Mouse (Mus musculus) embryonic facial prominence, embryonic 10.5 days (tissue): ENCODE results near the gene Gm17387. TPM values are rescaled to one million over a fixed set of nuclear protein-coding genes. Genes with fewer than 3 reads are reported as not detected.
"Not testable (repeated sequence)": the region's sequence is repeated elsewhere in the genome, so short reads cannot be mapped to it uniquely, and the experiment has no call there.

Experiments
- DNase-seq: peaks from one replicate; pipeline ENCODE4 v3.0.0-alpha.2; 2017; ENCODE audit warnings: low spot score
- H3K27ac ChIP-seq: fragments of 300-500 bp; sonication (generic); replicated peaks from 2 replicates; pipeline ENCODE4 v1.5.1; 2016; ENCODE audit warnings: mild to moderate bottlenecking
- H3K27me3 ChIP-seq: fragments of 300-500 bp; sonication (generic); replicated peaks from 2 replicates; pipeline ENCODE4 v1.6.1; 2016; ENCODE audit warnings: low read depth, mild to moderate bottlenecking; ENCODE audit not compliant: poor library complexity, severe bottlenecking
- H3K36me3 ChIP-seq: fragments of 300-500 bp; sonication (generic); replicated peaks from 2 replicates; pipeline ENCODE4 v1.6.1; 2016; ENCODE audit warnings: mild to moderate bottlenecking, moderate library complexity
- H3K4me1 ChIP-seq: fragments of 300-500 bp; sonication (generic); 2 replicates; pipeline ENCODE4 v1.6.1; 2016
- H3K4me3 ChIP-seq: fragments of 300-500 bp; sonication (generic); 2 replicates; pipeline ENCODE4 v1.5.1; 2016; ENCODE audit warnings: mild to moderate bottlenecking, moderate library complexity
- H3K9me3 ChIP-seq: fragments of 300-500 bp; sonication (generic); 2 replicates; pipeline ENCODE4 v1.6.1; 2016; ENCODE audit warnings: mild to moderate bottlenecking
- WGBS: fragments of 180-500 bp; shearing (Covaris S2); methylation state at CpG from one replicate; pipeline ENCODE4 v1.1.7; 2016; 5-methylcytosine and 5-hydroxymethylcytosine counted together
- polyA plus RNA-seq: library from polyadenylated mRNA; unstranded; fragments of >200 nt; fragmentation: Nextera tagmentation; extraction: Ambion mirVana; gene quantifications from 2 replicates; pipeline ENCODE4 v1.2.1, GENCODE M21; 2016

Gm17387 gene
- polyA plus RNA-seq, 1 experiment from 2014 or later, result not detected

DNA sequence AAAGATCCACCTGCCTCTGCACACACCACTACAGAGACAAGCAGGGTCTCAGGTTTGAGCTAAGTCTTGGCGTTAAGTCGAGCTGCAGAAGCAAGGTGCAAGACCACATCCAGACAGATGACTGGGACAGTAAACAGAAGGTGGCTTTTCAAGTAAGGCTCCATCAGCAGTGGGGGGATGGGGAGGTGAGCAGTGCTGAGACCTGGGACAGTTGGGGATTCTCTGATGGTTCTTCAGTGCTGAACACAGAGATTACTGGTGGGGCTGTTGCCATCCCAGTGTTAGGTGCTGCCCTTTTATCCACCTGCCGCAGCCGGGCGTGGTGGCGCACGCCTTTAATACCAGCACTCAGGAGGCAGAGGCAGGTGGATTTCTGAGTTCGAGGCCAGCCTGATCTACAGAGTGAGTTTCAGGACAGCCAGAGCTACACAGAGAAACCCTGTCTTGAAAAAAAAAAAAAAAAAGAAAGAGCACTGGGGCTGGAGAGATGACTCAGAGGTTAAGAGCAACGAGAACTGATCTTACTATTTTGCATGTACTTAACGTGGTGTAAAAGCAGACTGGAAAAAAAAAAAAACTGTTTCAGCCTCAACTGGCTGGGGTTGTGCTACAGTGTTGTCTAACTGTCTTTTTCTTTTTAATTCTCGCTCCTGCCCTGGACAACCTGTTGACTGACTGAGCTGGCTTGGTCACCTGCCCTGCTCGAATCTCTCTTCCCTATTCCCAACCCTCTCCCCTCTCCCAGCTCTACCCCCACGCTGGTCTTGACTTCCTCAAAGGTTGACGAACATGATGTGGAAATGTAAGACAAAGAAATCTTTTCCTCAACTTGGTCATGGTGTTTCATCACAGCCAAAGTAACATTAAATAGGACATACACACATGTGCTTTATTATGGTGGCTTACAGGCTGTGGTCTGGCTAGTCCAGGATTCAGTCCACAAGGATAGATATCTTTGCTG is 7.2 kb upstream of the Gm17387 start:
- Histone ChIP-seq H3K9me3 (no peaks in the 10 kb centered on the region), H3K36me3 (no peaks in the 10 kb centered on the region), H3K4me1 (peaks cover 19% of the 10 kb centered on the region), H3K27me3 (no peaks in the 10 kb centered on the region), H3K27ac (no peak overlapping the region), H3K4me3 (no peak overlapping the region)
- 85% methylated on average over 14 of the region's 14 CpGs for WGBS
- DNase-seq, result no peak

- no peaks in the 10 kb centered on the region for H3K9me3 ChIP-seq
- H3K4me3 ChIP-seq, result no peak overlapping the region
- H3K27me3 ChIP-seq, result no peaks in the 10 kb centered on the region
- DNase-seq, result peak; percentile 37
- H3K4me1 ChIP-seq, result peaks cover 19% of the 10 kb centered on the region
- WGBS, result 34% methylated on average over 6 of the region's 6 CpGs
- H3K27ac ChIP-seq, result peak overlapping the region; percentile 84
- no peaks in the 10 kb centered on the region for H3K36me3 ChIP-seq
These were observed 3.8 kb upstream of the Gm17387 start for GRCm38 (mm10) chr7:141024865-141025838.

GRCm38 (mm10) chr7:141026097-141026739 is 2.7 kb upstream of the Gm17387 start:
- WGBS, result 40% methylated on average over 6 of the region's 6 CpGs
- peak overlapping the region; percentile 63; the same call in 1 of the 2 replicates for H3K27ac ChIP-seq
- H3K9me3 ChIP-seq, result no peaks in the 10 kb centered on the region
- H3K27me3 ChIP-seq, result no peaks in the 10 kb centered on the region
- H3K36me3 ChIP-seq, result no peaks in the 10 kb centered on the region
- H3K4me1 ChIP-seq, result peaks cover 19% of the 10 kb centered on the region
- DNase-seq, result no peak
- no peak overlapping the region for H3K4me3 ChIP-seq

DNA sequence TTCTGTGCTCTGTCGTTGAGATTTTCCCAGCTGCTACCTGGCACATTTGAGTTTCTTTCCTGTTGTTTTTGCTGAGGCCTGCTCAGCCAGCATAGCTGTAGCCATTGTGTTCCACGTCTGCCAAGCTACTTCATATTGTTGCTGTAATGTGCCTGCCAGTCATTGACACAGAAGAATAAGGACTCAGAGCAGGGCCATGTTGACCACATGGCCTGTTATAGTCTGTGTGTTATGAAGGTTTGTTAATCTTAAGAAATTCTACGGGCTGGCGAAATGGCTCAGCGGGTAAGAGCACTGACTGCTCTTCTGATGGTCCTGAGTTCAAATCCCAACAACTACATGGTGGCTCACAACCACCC is 2.2 kb upstream of the Gm17387 start:
- H3K27ac ChIP-seq, result peak overlapping the region; percentile 63; the same call in 1 of the 2 replicates
- DNase-seq, result no peak
- no peaks in the 10 kb centered on the region for H3K27me3 ChIP-seq
- H3K9me3 ChIP-seq, result no peaks in the 10 kb centered on the region
- peaks cover 19% of the 10 kb centered on the region for H3K4me1 ChIP-seq
- H3K36me3 ChIP-seq, result no peaks in the 10 kb centered on the region
- H3K4me3 ChIP-seq, result no peak overlapping the region
- 55% methylated on average over 5 of the region's 5 CpGs for WGBS

DNA sequence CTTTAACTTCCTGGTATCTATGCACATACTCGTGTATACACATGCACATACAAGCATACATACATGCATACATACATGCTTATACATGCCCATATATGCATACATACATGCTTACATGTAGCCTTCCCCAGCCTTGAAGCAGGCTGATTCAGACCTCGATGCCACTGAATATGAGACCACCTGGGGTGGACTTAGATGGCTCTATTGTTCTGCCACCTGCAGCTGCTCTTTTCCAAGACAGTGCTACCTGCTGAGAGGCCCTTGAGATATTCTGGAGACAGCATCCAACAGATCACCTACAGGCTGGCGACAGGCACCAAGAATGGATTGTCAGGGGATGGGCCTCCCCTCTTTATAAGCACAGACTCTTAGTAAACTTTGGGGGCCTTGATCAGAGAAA is 1.5 kb downstream of the Gm17387 start:
- Histone ChIP-seq H3K9me3 (no peaks in the 10 kb centered on the region), H3K27me3 (no peaks in the 10 kb centered on the region), H3K27ac (no peak overlapping the region), H3K4me1 (peaks cover 16% of the 10 kb centered on the region), H3K4me3 (no peak overlapping the region), H3K36me3 (no peaks in the 10 kb centered on the region)
- 39% methylated on average over 3 of the region's 3 CpGs for WGBS
- DNase-seq, result no peak

DNA sequence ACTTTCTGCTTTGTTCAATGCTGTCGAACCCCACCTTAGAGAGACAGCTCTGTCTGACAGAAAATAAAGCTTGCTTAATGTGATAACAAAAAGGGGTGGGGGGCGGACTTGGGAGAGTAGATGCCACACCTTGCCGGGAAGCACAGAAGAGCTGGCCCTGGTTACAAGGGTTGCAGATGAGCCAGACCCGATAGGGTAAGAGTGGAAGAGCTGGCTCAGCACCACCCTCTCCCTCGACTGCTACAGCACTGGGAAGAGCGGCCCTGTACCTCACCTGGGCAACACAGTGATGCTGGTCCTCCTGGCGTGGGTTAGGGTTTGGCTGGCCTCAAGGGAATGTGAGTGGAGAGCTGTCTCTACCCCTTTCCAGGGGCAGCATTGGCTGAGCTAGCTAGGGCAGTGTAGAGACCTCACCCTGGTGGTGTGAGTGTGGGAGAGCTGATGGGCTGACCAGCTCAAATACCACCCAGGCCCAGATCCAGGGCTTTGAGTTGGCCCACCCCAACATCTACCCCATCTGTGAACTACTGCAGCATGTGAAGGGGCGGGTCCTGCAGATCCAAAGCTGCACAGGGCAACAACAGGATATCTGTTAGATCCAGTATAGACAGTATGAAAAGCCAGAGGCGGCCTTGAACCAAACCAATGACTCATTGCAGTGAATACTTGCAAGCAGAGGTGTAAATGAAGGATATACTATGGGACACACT is 3.7 kb downstream of the Gm17387 start:
- Histone ChIP-seq H3K4me1 (peaks cover 3% of the 10 kb centered on the region; the same call in 1 of the 2 replicates), H3K4me3 (no peak overlapping the region), H3K27ac (no peak overlapping the region), H3K9me3 (no peaks in the 10 kb centered on the region), H3K36me3 (no peaks in the 10 kb centered on the region), H3K27me3 (no peaks in the 10 kb centered on the region)
- WGBS, result 81% methylated on average over 9 of the region's 9 CpGs
- DNase-seq, result no peak

GRCm38 (mm10) chr7:141036624-141037023 is 7.7 kb downstream of the Gm17387 start:
- H3K9me3 ChIP-seq, DNase-seq, H3K4me1 ChIP-seq, H3K27me3 ChIP-seq, H3K4me3 ChIP-seq, H3K27ac ChIP-seq, H3K36me3 ChIP-seq: not testable (repeated sequence)
- 78% methylated on average over 1 of the region's 2 CpGs for WGBS

GRCm38 (mm10) chr7:141038090-141039032 is 9.4 kb downstream of the Gm17387 start:
- Histone ChIP-seq H3K27ac (no peak overlapping the region), H3K4me3 (no peak overlapping the region), H3K4me1 (peaks cover 14% of the 10 kb centered on the region), H3K27me3 (no peaks in the 10 kb centered on the region), H3K9me3 (no peaks in the 10 kb centered on the region), H3K36me3 (no peaks in the 10 kb centered on the region)
- 79% methylated on average over 20 of the region's 21 CpGs for WGBS
- DNase-seq, result no peak

- DNase-seq, result no peak
- Histone ChIP-seq H3K36me3 (no peaks in the 10 kb centered on the region), H3K9me3 (no peaks in the 10 kb centered on the region), H3K4me3 (no peak overlapping the region), H3K27me3 (no peaks in the 10 kb centered on the region), H3K4me1 (peaks cover 11% of the 10 kb centered on the region), H3K27ac (no peak overlapping the region)
- WGBS, result 89% methylated on average over 4 of the region's 4 CpGs
These were observed 10.6 kb downstream of the Gm17387 start for GRCm38 (mm10) chr7:141039386-141040107.

- no peak overlapping the region for H3K27ac ChIP-seq
- no peaks in the 10 kb centered on the region for H3K9me3 ChIP-seq
- H3K4me3 ChIP-seq, result peak overlapping the region; percentile 25; the same call in 1 of the 2 replicates
- H3K4me1 ChIP-seq, result peaks cover 11% of the 10 kb centered on the region
- no peaks in the 10 kb centered on the region for H3K27me3 ChIP-seq
- no peak for DNase-seq
- H3K36me3 ChIP-seq, result no peaks in the 10 kb centered on the region
- 47% methylated on average over 6 of the region's 9 CpGs for WGBS
These were observed 12.1 kb downstream of the Gm17387 start for GRCm38 (mm10) chr7:141040867-141041606.
